Mouse (Mus musculus) heart, adult 2 months (tissue): Measurements from ENCODE around the gene Dgkg.

Experiments used
- CTCF ChIP-seq: fragments of 200-600 bp; IDR thresholded peaks from 2 replicates; pipeline ENCODE4 v1.8.1; 2022; ENCODE audit warnings: antibody characterized with exemption, mild to moderate bottlenecking, moderate library complexity
- EP300 ChIP-seq: fragments of 200-500 bp; IDR thresholded peaks from 2 replicates; pipeline ENCODE4 v1.6.1; 2011; ENCODE audit warnings: low read depth, low read length, control low read depth; ENCODE audit not compliant: insufficient read depth
- POLR2A ChIP-seq: fragments of 200-500 bp; IDR thresholded peaks from 2 replicates; pipeline ENCODE4 v1.6.1; 2011; ENCODE audit warnings: mild to moderate bottlenecking, low read depth, low read length, control low read depth; ENCODE audit not compliant: insufficient read depth

- no peak for TF ChIP-seq CTCF
- TF ChIP-seq POLR2A: no peak
- TF ChIP-seq EP300: no peak
These were observed 107.7 kb downstream of the Dgkg start for GRCm38 (mm10) chr16:22549346-22549745.
